Mouse (Mus musculus) megakaryocyte progenitor cell, adult 5-6 weeks (primary cell): Measurements from ENCODE around the gene Hoxc4. TPM values are rescaled to one million over a fixed set of nuclear protein-coding genes. Genes with fewer than 3 reads are reported as not detected.

ENCODE experiments used
- ATAC-seq: replicated peaks from 2 replicates; pipeline ENCODE4 v1.8.0; 2016; ENCODE audit warnings: mild to moderate bottlenecking, moderate TSS enrichment, inconsistent platforms; ENCODE audit not compliant: poor library complexity
- total RNA-seq, 2 experiments: library from RNA; stranded (forward) in 1 of 2; stranded (reverse) in 1 of 2; fragments of 157-497, 149-512 nt in 1 of 2; fragments of 200-1000 nt in 1 of 2; gene quantifications; 2 replicates each; pipeline versions ENCODE4 v1.2.3 to v1.2.4; 2015 to 2017

Hoxc4 gene
- total RNA-seq, 2 experiments from 2014 or later = not detected

- no peak for ATAC-seq
Observed at GRCm38 (mm10) chr15:102990461-102991397, 28.0 kb upstream of the Hoxc4 start, which contains the start of gene Hoxc8. Gene Hoxc8 (plus strand): TSS chr15:102990607.

- ATAC-seq = no peak
Observed at GRCm38 (mm10) chr15:102991782-102992181, 27.0 kb upstream of the Hoxc4 start.

GRCm38 (mm10) chr15:102992206-102992605, 26.5 kb upstream of the Hoxc4 start:
- ATAC-seq = no peak

GRCm38 (mm10) chr15:102992863-102993262, 25.9 kb upstream of the Hoxc4 start:
- no peak for ATAC-seq

GRCm38 (mm10) chr15:102996548-102996947, 22.2 kb upstream of the Hoxc4 start:
- no peak for ATAC-seq

GRCm38 (mm10) chr15:102997431-102997830, 21.3 kb upstream of the Hoxc4 start:
- ATAC-seq = no peak

GRCm38 (mm10) chr15:102997939-102998355, 20.8 kb upstream of the Hoxc4 start, which contains the start of gene Hoxc6:
Gene Hoxc6 (plus strand): TSS chr15:102998257.
- no peak for ATAC-seq

GRCm38 (mm10) chr15:102998608-102999182, 20.0 kb upstream of the Hoxc4 start:
- no peak for ATAC-seq

GRCm38 (mm10) chr15:102999183-102999831, 19.4 kb upstream of the Hoxc4 start:
- ATAC-seq = peak; percentile 58

GRCm38 (mm10) chr15:102999955-103000354, 18.8 kb upstream of the Hoxc4 start:
- ATAC-seq = no peak; the same call in 1 of the 2 replicates

- ATAC-seq = no peak
Observed at GRCm38 (mm10) chr15:103000501-103000901, 18.2 kb upstream of the Hoxc4 start.

GRCm38 (mm10) chr15:103001370-103001769, 17.4 kb upstream of the Hoxc4 start:
- ATAC-seq = no peak

- no peak for ATAC-seq
Observed at GRCm38 (mm10) chr15:103002156-103002555, 16.6 kb upstream of the Hoxc4 start.

- ATAC-seq = no peak
Observed at GRCm38 (mm10) chr15:103002821-103003448, 15.8 kb upstream of the Hoxc4 start.

GRCm38 (mm10) chr15:103005308-103005707, 13.4 kb upstream of the Hoxc4 start:
- ATAC-seq = no peak

- no peak for ATAC-seq
Observed at GRCm38 (mm10) chr15:103005797-103006196, 12.9 kb upstream of the Hoxc4 start.

GRCm38 (mm10) chr15:103006326-103006725, 12.4 kb upstream of the Hoxc4 start:
- no peak for ATAC-seq

GRCm38 (mm10) chr15:103009265-103010111, 9.2 kb upstream of the Hoxc4 start:
- ATAC-seq = no peak

- ATAC-seq = no peak
Observed at GRCm38 (mm10) chr15:103010112-103010846, 8.5 kb upstream of the Hoxc4 start.
